In the genomic region with DNA sequence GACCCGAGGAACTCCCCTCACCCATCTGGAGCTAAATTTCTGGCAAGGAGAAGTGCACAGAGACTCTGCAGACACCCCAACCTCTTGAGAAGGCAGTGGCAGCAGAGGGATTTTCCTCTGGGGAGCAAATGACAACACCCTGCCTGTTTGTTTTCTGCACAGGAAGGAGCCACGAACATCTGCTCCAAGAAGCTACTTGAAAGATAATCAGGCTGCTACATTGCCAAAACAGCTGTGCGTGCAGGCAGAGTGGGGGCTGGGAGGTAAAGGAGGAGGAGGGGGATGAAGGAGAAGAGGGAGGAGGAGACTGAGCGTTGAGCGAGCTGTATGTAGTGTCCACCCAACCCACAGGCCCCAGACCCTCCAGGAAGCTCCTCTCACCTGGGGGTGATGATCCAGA, we compare ENCODE assay signal across 23 mouse cellular contexts.
A peak's percentile ranks its signal among the peaks of the same experiment; 100 is the strongest.
DNase-seq lines count a peak whose midpoint lies in the region; ATAC-seq and TF ChIP-seq lines count a peak whose summit lies in the region.
"Had no signal": no experiment of that assay in that cellular context is flagged by ENCODE, and none has a peak within 500 bp of the region (broad histone marks: within the 10 kb centered on the region; RNA-seq: fewer than 3 reads in every experiment).

No protein-coding gene starts in this region.

- H3K4me2 ChIP-seq in lung, embryonic 14.5 days, result no peak overlapping the region
- H3K4me2 ChIP-seq: liver, embryonic 11.5 days had no signal

- no peak for ATAC-seq in CD4-positive, CD25-positive, alpha-beta regulatory T cell, adult 4 months
- ATAC-seq in lung, embryonic 14.5 days (ENCODE audit: insufficient read depth), result no peak
- ATAC-seq: hindbrain, postnatal 0 days; intestine, embryonic 16.5 days; Patski had no signal

- H3K36me3 ChIP-seq in lung, embryonic 14.5 days (ENCODE audit: insufficient read depth), result no peaks in the 10 kb centered on the region

- no peaks in the 10 kb centered on the region for H3K4me1 ChIP-seq in lung, embryonic 14.5 days (ENCODE audit: insufficient read depth)

- H3K9me3 ChIP-seq in lung, embryonic 14.5 days (ENCODE audit: low read depth, low read length), result no peaks in the 10 kb centered on the region

- no peak overlapping the region for H3K27ac ChIP-seq in lung, embryonic 14.5 days (ENCODE audit: low read depth)
- H3K27ac ChIP-seq: hindbrain, postnatal 0 days; layer of hippocampus, adult 2 months; stomach, postnatal 0 days had no signal

- 15% methylated on average over 5 of the region's 5 CpGs for WGBS in lung, embryonic 14.5 days

- H3K27me3 ChIP-seq in lung, embryonic 14.5 days (ENCODE audit: insufficient read depth, low read length), result no peaks in the 10 kb centered on the region

- H3K9ac ChIP-seq in lung, embryonic 14.5 days, result no peak overlapping the region
- H3K9ac ChIP-seq: forebrain, postnatal 0 days had no signal

- H3K4me3 ChIP-seq in lung, embryonic 14.5 days (ENCODE audit: low read depth, low read length), result no peak overlapping the region
- H3K4me3 ChIP-seq: layer of hippocampus, adult 2 months had no signal

- peak; percentile 36 for DNase-seq in CD4-positive, CD25-positive, alpha-beta regulatory T cell, adult 2 months (ENCODE audit: low read depth, low spot score)
- DNase-seq in lung, embryonic 14.5 days, result peak; percentile 63
- no peak for DNase-seq in lung, postnatal 14 days
- peak; percentile 48 for DNase-seq in naive thymus-derived CD4-positive, alpha-beta T cell, adult 2 months (ENCODE audit: low read depth)
- peak; percentile 50 for DNase-seq in thymus, postnatal 25 days
- DNase-seq in Muller cell, postnatal 12 days (ENCODE audit: inconsistent ontology term), result no peak
- DNase-seq in layer of hippocampus, adult 8-10 months (ENCODE audit: low spot score in 2 of 2), result no peak
- DNase-seq: adrenal gland, adult 2 months; cerebellum, adult 2 months; cerebellum, postnatal 36 days; forebrain, postnatal 0 days; gastrocnemius, postnatal 36 days; layer of hippocampus, postnatal 36 days; lung, adult 18-20 months; lung, postnatal 4 days; right cerebral cortex, postnatal 14 days had no signal

- no peak for TF ChIP-seq CTCF in lung, embryonic 14.5 days (IDR thresholded peaks at IDR 0.05; ENCODE audit: low read depth)

Comparison
In these comparisons a context has a peak if more than half of its experiments do, and no peak if none do; other contexts are left out.
1. DNase-seq: peak in CD4-positive, CD25-positive, alpha-beta regulatory T cell, adult 2 months (single experiment), lung, embryonic 14.5 days (single experiment), naive thymus-derived CD4-positive, alpha-beta T cell, adult 2 months (single experiment) and thymus, postnatal 25 days (single experiment); none in lung, postnatal 14 days (single experiment), Muller cell, postnatal 12 days (single experiment) and layer of hippocampus, adult 8-10 months (0 of 2).